Mouse (Mus musculus) liver, embryonic 18 days (tissue): ENCODE measurements around the gene Prr36. TPM values are rescaled to one million over a fixed set of nuclear protein-coding genes. Genes with fewer than 3 reads are reported as not detected.

Experiments
- polyA plus RNA-seq: library from polyadenylated mRNA; depleted of rRNA; stranded (reverse); fragments of >200 nt; gene quantifications from 2 replicates; pipeline ENCODE4 v1.2.3, GENCODE M21; 2012; rRNA removed

Prr36 gene
- polyA plus RNA-seq = 0.17 and 0.18 TPM in 2 replicates

GRCm38 (mm10) chr8:4216791-4217621 lies at the start of gene Prr36:
Gene Prr36 (minus strand): TSS chr8:4217459.

GRCm38 (mm10) chr8:4259125-4259804 lies 42.0 kb upstream of the Prr36 start, which contains the start of gene Ctxn1:
Gene Ctxn1 (minus strand): TSS chr8:4259274.

GRCm38 (mm10) chr8:4252934-4253841 lies 35.9 kb upstream of the Prr36 start, which contains the start of gene Snapc2:
Gene Snapc2 (plus strand): TSS chr8:4253080.

GRCm38 (mm10) chr8:4247951-4248540 lies 30.8 kb upstream of the Prr36 start, which contains the start of gene Tgfbr3l:
Gene Tgfbr3l (plus strand): TSS chr8:4248214.

GRCm38 (mm10) chr8:4238434-4239192 lies 21.4 kb upstream of the Prr36 start, which contains the start of the genes Map2k7 and Gm49320:
Gene Map2k7 (plus strand): TSS chr8:4238740.
Gene Gm49320 (plus strand): TSS chr8:4238865.

GRCm38 (mm10) chr8:4226739-4227347 lies 9.6 kb upstream of the Prr36 start, which contains the start of gene Lrrc8e:
Gene Lrrc8e (plus strand): TSS chr8:4226827.

GRCm38 (mm10) chr8:4165852-4166751 lies 51.2 kb downstream of the Prr36 start, which contains the start of gene Evi5l:
Gene Evi5l (plus strand): TSS chr8:4166567.

Other genes starting within 250 kb of the Prr36 start
- gene Cd209f, start 111.6 kb downstream of the Prr36 start, polyA plus RNA-seq = 3.6 and 3.7 TPM in 2 replicates
- gene Cd209g, start 83.4 kb downstream of the Prr36 start, polyA plus RNA-seq = 0.22 and 0.35 TPM in 2 replicates
- 3.2 and 4.3 TPM in 2 replicates for gene Evi5l, start 50.9 kb downstream of the Prr36 start, polyA plus RNA-seq
- gene Lrrc8e, start 9.4 kb upstream of the Prr36 start, polyA plus RNA-seq = 0.05 and 0.13 TPM in 2 replicates
- 12.7 and 15.2 TPM in 2 replicates for gene Map2k7, start 21.3 kb upstream of the Prr36 start, polyA plus RNA-seq
- 0.53 and 0.96 TPM in 2 replicates for gene Gm49320, start 21.4 kb upstream of the Prr36 start, polyA plus RNA-seq
- 5.8 and 7.9 TPM in 2 replicates for gene Tgfbr3l, start 30.8 kb upstream of the Prr36 start, polyA plus RNA-seq
- gene Snapc2, start 35.6 kb upstream of the Prr36 start, polyA plus RNA-seq = 11.5 and 11.6 TPM in 2 replicates
- 2.6 and 3.5 TPM in 2 replicates for gene Ctxn1, start 41.8 kb upstream of the Prr36 start, polyA plus RNA-seq
- 37.4 and 44.4 TPM in 2 replicates for gene Timm44, start 58.5 kb upstream of the Prr36 start, polyA plus RNA-seq
- 4.4 and 5.2 TPM in 2 replicates for gene Ccl25, start 107.8 kb upstream of the Prr36 start, polyA plus RNA-seq
- gene Elavl1, start 108.0 kb upstream of the Prr36 start, polyA plus RNA-seq = 22.4 and 23.0 TPM in 2 replicates